Mouse (Mus musculus): ENCODE measurements around the gene Ralb.

DNA sequence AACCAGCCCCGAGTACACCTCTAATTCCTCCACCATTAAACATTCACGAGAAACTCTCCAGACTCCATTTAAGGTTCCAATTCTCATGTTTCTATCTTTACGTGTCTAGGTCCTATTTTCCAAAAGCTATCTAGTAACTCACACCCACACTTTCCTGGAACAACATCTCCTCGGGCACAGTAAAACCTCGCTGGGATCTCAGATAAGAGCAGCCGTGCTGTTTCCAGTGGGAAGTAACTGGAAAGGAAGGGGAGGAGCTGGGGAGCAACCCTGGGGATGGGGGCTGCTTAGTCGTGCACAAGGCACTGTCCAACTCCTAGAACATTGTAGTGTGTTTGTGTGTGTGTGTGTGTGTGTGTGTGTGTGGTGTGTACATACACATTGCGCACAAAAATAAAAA is 2.7 kb downstream of the Ralb start:
- TF ChIP-seq CTCF (IDR thresholded peaks at IDR 0.05) = no peak
- TF ChIP-seq EP300 (IDR thresholded peaks at IDR 0.05) = no peak
